Mouse (Mus musculus) NIH3T3 (cell line): Measurements from ENCODE around the gene Slc24a3.
A peak's percentile ranks its signal among the peaks of the same experiment; 100 is the strongest.

ENCODE experiments used
- DNase-seq: peaks from one replicate; pipeline ENCODE4 v3.0.0-alpha.2; 2012; ENCODE audit warnings: low read depth

Slc24a3 gene

DNA sequence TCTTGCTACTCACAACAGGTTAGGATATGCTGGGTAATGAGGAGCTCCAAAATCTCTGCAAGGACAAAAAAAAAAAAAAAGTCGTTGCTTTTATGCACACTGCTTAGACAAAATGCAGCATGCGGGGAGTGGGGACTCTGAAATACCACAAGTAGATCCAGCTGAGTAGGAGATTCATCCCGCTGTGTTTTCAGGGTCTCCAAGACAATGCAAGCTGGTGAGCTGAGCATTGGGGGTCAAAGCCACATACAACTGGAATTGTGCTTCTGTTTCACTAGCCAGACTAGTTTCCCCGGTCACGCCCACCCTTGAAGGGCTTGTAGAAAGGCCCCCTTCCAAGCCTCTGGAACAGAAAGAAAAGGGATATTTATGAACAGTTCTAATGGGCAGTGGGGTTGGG, 270.8 kb downstream of the Slc24a3 start:
- DNase-seq: no peak

- no peak for DNase-seq
Observed at GRCm38 (mm10) chr2:145439755-145440154, 272.2 kb downstream of the Slc24a3 start.

DNA sequence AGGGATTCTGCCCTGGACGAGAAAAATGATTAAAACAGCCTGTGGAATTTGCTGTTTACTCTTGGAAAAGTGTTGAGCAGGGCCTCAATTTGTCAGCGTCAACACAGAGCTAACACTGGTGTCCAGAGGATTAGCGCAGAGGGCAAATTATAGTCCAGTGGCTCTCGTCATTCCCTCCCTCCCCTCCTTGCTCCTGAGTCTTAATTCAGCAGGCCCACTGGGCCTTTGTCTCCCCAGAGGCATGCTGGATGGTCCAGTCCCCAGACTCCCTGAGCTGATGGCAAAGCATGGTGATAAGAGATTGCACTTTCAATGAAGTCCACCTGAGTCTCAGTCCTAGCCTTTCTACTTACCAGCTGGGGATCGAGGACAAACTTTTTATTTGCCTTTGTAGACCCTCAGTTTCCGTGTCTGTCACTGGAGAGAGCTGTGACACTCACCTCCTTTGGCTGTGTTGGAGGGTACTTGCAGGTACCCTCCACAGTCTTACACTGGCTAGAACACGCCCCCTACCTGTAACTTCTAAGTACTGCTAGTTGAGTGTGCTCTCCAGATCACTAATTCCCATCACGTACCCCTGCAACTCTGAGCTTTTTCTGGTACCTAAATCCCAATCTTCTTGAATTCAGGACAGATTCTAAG, 289.7 kb downstream of the Slc24a3 start:
- no peak for DNase-seq

DNA sequence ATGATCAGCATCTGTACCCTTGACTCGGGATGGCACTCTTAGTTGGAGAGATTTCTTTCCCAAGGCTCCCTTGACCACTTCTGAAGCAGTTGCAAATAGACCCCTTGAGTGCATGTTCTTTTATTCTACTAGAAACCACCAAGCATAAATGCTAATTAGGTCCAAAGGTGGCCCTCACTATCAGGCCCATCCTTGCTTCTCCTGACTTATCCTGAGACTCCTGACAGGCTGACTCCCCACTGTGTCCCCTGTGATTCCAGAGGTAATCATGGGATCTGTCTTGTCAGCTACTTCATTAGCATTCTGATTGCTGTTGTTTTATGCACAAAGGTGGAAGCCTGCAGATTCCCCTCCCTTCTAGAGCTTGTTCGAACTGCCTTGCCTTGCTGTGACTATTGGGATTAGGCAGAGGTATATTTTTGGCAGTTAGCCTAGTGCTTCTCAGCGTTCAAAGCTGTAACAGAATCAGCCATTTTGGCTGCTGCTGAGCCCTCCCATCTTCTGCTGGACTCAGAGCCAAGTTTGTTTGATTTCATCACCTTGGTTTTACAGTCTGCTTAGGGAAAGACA, 293.4 kb downstream of the Slc24a3 start:
- no peak for DNase-seq

DNA sequence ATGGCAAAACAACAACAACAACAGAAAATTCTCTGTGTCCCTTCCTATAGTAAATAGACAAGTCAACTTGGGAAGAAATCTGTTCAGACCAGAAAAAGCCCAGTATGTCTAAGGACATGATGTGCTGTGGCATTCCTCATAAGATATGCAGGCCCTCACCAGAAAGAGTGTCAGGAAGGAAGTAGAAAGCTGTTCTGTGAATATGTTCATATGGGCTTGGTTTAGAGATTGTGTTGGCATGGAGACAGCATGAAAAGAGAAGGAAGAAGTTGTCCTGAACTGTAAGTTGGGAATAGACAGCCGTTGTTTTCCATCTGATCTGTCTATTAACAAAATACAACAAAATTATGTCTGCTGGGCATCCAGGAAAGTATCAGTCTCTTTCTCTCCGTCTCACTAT, 294.7 kb downstream of the Slc24a3 start:
- DNase-seq: no peak

GRCm38 (mm10) chr2:145468701-145469325, 301.3 kb downstream of the Slc24a3 start:
- no peak for DNase-seq

DNA sequence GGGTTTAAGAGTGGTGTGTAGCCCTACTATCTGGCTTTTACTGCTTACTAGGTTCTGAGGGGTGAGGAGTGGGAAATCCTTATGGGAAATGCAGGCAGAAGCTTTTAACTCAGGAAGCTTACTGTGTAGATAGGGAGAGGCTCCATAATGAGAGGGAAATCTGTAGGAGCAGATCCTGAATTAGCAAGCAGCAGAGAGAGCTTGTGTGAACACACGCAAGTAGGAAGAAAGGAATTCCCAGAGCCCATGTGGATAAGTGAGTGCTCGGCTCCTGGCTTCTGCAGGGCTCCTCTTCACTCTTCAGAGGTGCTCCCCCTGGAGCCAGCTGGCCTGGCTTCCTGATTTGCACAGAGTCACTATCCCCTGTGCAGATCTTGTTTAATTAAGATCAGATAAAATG, 309.9 kb downstream of the Slc24a3 start:
- DNase-seq: no peak

DNA sequence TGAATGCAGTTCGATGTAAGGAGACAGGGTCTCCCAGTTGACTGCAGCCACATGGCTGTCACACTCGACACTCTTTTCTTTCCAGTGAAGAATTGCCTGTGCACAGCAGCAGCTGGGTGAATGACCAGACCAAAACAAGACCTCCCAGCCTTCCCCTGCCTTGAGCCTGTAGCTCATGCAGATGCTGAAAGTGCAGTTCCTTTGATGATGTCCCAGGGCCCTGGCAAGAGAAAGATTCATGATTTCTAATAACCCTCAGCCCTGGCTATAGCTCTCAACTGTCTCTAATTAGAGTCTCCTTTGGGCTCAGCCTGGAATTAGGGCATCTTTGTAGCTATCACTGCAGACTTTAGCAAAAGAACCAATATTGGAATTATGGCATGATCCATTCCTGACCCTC, 312.1 kb downstream of the Slc24a3 start:
- no peak for DNase-seq

GRCm38 (mm10) chr2:145500231-145500630, 332.7 kb downstream of the Slc24a3 start:
- no peak for DNase-seq

- no peak for DNase-seq
Observed at GRCm38 (mm10) chr2:145501472-145501871, 333.9 kb downstream of the Slc24a3 start.

GRCm38 (mm10) chr2:145507702-145508101, 340.1 kb downstream of the Slc24a3 start:
- DNase-seq: no peak

- no peak for DNase-seq
Observed at GRCm38 (mm10) chr2:145510650-145511225, 343.2 kb downstream of the Slc24a3 start.

DNA sequence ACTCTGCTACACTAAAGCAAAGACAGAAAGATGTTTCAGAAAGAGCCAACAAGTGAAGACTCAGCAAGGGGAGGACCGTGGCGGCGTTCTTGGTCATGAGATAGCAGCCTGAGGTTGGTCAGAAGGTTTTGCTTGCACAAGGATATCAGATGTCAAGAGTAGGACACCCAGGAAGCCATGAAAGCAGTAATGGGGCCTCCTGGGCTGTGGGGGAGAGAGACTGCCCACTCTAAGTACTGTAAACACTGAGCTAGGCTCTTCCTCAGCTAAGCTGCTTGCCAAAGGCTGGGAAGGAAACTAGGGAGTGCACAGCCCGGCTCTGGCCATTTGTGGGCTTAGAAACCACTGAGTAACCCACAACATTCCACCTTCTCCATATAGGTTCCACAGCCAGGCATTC, 348.4 kb downstream of the Slc24a3 start:
- DNase-seq: no peak

DNA sequence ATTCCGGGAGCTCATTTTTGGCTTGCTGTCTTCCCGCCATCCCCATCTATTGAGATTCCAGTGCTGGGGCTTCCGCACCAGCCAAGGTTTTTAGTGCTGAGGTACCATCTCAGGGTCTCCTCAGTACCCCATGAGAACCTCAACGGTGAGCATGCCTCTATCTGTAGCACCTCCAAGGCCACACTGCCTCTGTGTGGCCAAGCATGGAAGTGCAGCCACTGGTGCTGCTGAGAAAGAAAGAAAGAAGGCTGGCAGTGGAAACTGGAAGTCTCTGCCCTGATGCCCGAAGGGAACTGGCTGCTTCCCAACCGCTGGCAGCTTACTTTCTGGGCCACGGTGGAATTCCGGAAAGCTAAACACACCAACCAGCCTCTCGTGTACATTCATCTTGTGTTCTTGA, 349.8 kb downstream of the Slc24a3 start:
- DNase-seq: peak; percentile 60

GRCm38 (mm10) chr2:145522017-145522416, 354.5 kb downstream of the Slc24a3 start:
- DNase-seq: no peak

- no peak for DNase-seq
Observed at GRCm38 (mm10) chr2:145523381-145523780, 355.8 kb downstream of the Slc24a3 start.

- DNase-seq: no peak
Observed at GRCm38 (mm10) chr2:145527151-145527550, 359.6 kb downstream of the Slc24a3 start.

DNA sequence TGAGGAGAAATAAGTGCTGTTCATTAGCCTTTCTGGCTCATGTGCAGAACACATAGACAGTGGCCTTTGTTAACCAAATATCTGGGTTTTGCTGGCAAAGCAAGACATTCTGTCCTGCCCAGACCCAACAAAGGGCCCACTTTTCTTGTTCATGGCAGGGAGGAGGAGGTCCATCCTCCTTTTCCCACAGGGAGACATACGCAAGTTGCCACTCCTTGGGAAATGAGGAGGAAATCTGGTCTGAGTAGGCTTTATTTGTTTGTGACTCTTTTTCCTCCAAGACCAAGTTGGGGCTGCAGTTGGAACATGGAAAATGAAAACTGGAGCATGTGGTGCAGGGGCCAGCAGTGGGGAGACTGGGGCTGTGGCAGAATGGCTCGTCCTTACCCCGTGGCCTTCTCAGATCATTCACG, 363.4 kb downstream of the Slc24a3 start:
- no peak for DNase-seq

GRCm38 (mm10) chr2:145533086-145533485, 365.5 kb downstream of the Slc24a3 start:
- DNase-seq: no peak

DNA sequence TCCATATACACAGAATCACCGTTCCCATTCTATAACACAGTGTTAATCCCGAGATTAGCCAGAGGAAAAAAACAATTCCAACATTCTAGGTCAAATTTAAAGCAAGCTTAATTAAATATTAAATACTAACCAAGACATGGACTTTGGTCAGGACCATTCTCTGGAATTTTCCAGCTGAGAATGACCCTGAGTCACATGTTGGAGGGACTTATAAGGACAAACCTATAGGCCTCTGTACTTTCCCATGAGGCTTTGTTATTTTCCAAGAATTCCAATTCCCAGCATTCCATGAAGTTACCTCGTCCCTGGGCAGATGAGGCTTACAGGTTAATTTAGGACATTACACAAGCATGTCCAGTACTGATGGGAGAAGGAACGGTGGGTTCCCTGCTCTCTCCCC, 367.8 kb downstream of the Slc24a3 start:
- no peak for DNase-seq

DNA sequence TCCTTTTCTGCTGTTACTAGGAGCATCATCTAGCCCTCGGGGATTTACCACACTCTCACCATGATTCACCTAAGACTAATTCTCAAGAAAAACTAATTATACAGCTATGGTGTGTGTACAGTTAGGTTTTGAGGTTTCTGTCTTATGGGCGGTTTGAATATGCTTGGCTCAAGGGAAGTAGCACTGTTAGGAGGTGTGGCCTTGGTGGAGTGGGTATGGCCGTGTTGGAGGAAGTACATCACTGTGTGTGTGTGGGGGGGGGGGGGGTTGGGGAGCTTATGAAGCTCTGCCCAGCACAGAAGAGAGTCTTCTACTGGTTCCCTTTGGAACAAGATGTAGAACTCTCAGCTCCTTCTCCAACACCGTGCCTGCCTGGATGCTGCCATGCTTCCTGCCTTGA, 368.2 kb downstream of the Slc24a3 start:
- no peak for DNase-seq

- no peak for DNase-seq
Observed at GRCm38 (mm10) chr2:145536986-145537385, 369.4 kb downstream of the Slc24a3 start.

- DNase-seq: no peak
Observed at GRCm38 (mm10) chr2:145541695-145542094, 374.1 kb downstream of the Slc24a3 start.
